Mouse (Mus musculus) ES-E14 (cell line): ENCODE data around the gene Catsper1. TPM values are rescaled to one million over a fixed set of nuclear protein-coding genes. Genes with fewer than 3 reads are reported as not detected.

Experiments
- DNase-seq: peaks from one replicate; pipeline ENCODE4 v3.0.0-alpha.2; 2013; ENCODE audit warnings: low read depth, low spot score
- H3K27ac ChIP-seq: 2 replicates; pipeline ENCODE4 v1.5.1; 2012; ENCODE audit warnings: low read depth, mild to moderate bottlenecking, low read length, moderate library complexity, mixed read lengths; ENCODE audit not compliant: poor library complexity, insufficient read depth, severe bottlenecking
- H3K36me3 ChIP-seq: 2 replicates; pipeline ENCODE4 v1.6.1; 2012; ENCODE audit warnings: mild to moderate bottlenecking, low read length, moderate library complexity, mixed read lengths; ENCODE audit not compliant: control insufficient read depth, poor library complexity, insufficient read depth, severe bottlenecking
- H3K4me1 ChIP-seq, 2 experiments: fragments of 150-350 bp in 1 of 2; sonication (generic) in 1 of 2; 2 replicates each; pipeline ENCODE4 v1.6.1; 2012; ENCODE audit warnings: low read length in 2 of 2, mild to moderate bottlenecking in 1 of 2, mixed read lengths in 1 of 2; ENCODE audit not compliant: control insufficient read depth in 2 of 2, insufficient read depth in 2 of 2, poor library complexity in 1 of 2
- H3K4me3 ChIP-seq, 2 experiments: fragments of 150-350 bp in 1 of 2; sonication (generic) in 1 of 2; 2 replicates each; pipeline ENCODE4 v1.5.1; 2012; ENCODE audit warnings: low read length in 2 of 2, low read depth in 1 of 2, mild to moderate bottlenecking in 1 of 2, mixed read lengths in 1 of 2; ENCODE audit not compliant: insufficient read depth in 1 of 2, poor library complexity in 1 of 2, severe bottlenecking in 1 of 2
- H3K9ac ChIP-seq: 2 replicates; pipeline ENCODE4 v1.6.1; 2012; ENCODE audit warnings: low read depth, mild to moderate bottlenecking, low read length, mixed read lengths; ENCODE audit not compliant: poor library complexity, insufficient read depth, severe bottlenecking
- H3K9me3 ChIP-seq: fragments of 150-350 bp; sonication (generic); 2 replicates; pipeline ENCODE4 v1.6.1; 2012; ENCODE audit warnings: low read depth, mild to moderate bottlenecking, low read length; ENCODE audit not compliant: control insufficient read depth, insufficient read depth
- CHD2 ChIP-seq: IDR thresholded peaks from 2 replicates; pipeline ENCODE4 v1.6.1; 2014; ENCODE audit warnings: mild to moderate bottlenecking, low read depth, low read length, inconsistent platforms
- HCFC1 ChIP-seq: IDR thresholded peaks from 2 replicates; pipeline ENCODE4 v1.6.1; 2012; ENCODE audit warnings: low read length, inconsistent platforms, borderline replicate concordance; ENCODE audit not compliant: insufficient read depth
- MAFK ChIP-seq: IDR thresholded peaks from 2 replicates; pipeline ENCODE4 v1.6.1; 2014; ENCODE audit warnings: mild to moderate bottlenecking, low read depth, low read length, inconsistent platforms; ENCODE audit not compliant: insufficient read depth
- ZC3H11A ChIP-seq: IDR thresholded peaks from 2 replicates; pipeline ENCODE4 v1.6.1; 2012; ENCODE audit warnings: low read depth, mild to moderate bottlenecking, inconsistent platforms, low read length, borderline replicate concordance
- ZNF384 ChIP-seq: IDR thresholded peaks from 2 replicates; pipeline ENCODE4 v1.6.1; 2012; ENCODE audit warnings: low read depth, low read length, inconsistent platforms
- in situ Hi-C, 2 experiments: fragments of 600-800 bp; cut with MboI; formaldehyde crosslinking; loops; one replicate each; pipeline ENCODE4 v1.15.1; 2025; ENCODE audit warnings: low sequenced_read_pairs in 2 of 2, inconsistent platforms in 1 of 2; ENCODE audit not compliant: unreplicated experiment in 2 of 2
- total RNA-seq: library from RNA; depleted of rRNA; stranded (reverse); fragments of 300-350 nt; gene quantifications from 2 replicates; pipeline ENCODE4 v1.2.3, GENCODE M21; 2012

The Catsper1 gene
- total RNA-seq, 1 experiment: not detected

DNA sequence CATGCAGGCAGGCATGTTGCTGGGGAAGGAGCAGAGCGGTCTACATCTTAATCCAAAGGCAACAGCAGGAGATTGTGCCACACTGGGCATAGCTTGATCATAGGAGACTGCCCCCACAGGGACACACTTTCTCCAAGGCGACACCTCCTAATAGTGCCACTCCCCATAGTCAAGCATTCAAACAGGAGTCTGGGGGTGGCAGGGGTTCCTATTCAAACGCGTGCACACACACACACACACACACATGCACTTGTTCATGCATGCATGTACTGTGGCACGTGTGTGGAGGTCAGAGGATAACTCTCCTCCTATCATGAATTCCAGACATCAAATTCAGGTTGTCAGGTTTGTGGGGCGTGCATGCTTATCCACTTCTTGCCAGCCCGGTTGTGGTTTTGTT is 37.2 kb downstream of the Catsper1 start:
- Histone ChIP-seq H3K27ac (no peak overlapping the region), H3K36me3 (peaks cover 29% of the 10 kb centered on the region), H3K9ac (no peak overlapping the region), H3K4me1 (peaks cover 0 to 10% of the 10 kb centered on the region in 2 experiments; a peak in 3 of 4 replicates), H3K9me3 (no peaks in the 10 kb centered on the region), H3K4me3 (no peak overlapping the region)
- no peak for TF ChIP-seq ZC3H11A
- TF ChIP-seq CHD2: no peak
- TF ChIP-seq ZNF384: no peak
- TF ChIP-seq HCFC1: no peak
- TF ChIP-seq MAFK: no peak
- no peak for DNase-seq
- in situ Hi-C loops: no loop called here

DNA sequence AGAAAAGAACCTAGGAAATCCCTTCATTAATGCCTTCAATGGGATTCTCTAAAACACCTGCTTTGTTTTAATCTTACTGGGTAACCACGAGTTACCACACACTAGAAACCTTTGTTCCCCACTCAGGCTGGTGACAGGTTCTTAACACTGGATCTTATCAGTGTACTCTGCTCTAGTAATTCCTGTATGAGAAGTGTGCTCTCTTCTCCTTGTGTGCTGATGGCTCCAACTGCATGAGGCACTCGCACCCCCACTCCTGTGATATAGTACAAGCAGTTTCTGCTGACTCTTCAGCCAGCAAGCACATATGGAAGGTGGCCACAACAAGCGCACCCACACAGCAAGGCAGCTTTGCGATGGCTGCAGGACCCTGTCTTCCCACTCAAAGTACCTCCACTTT is 38.6 kb downstream of the Catsper1 start:
- Histone ChIP-seq H3K4me3 (no peak overlapping the region), H3K9ac (no peak overlapping the region), H3K36me3 (peaks cover 31% of the 10 kb centered on the region), H3K9me3 (no peaks in the 10 kb centered on the region), H3K27ac (no peak overlapping the region), H3K4me1 (peaks cover 0 to 4% of the 10 kb centered on the region in 2 experiments; a peak in 2 of 4 replicates)
- in situ Hi-C loops: no loop called here
- TF ChIP-seq MAFK (no peak), HCFC1 (no peak), CHD2 (no peak), ZNF384 (no peak), ZC3H11A (no peak)
- no peak for DNase-seq

DNA sequence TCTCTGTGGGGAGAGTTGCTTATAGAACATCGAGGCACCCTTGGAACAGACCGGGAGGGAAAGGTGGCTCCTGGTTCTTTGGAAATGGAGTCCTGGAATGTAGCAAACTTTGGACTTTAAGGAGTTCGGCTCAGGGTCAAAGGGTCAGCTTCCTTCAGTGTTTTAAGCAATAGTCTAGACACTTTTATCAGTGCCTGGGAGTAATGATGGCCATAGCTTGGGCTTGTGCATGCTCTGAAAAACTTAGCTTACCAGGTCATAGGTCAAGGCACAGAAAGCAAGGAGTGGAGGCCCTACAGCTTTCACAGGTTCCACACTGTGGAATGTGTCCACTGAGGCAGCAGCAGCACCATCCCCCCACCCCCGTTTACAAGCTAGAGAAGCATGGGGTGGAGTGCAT is 39.2 kb downstream of the Catsper1 start:
- Histone ChIP-seq H3K4me3 (no peak overlapping the region), H3K36me3 (peaks cover 35% of the 10 kb centered on the region), H3K4me1 (peaks cover 0 to 4% of the 10 kb centered on the region in 2 experiments; a peak in 2 of 4 replicates), H3K9ac (no peak overlapping the region), H3K27ac (no peak overlapping the region), H3K9me3 (no peaks in the 10 kb centered on the region)
- no peak for TF ChIP-seq ZC3H11A
- no peak for TF ChIP-seq ZNF384
- TF ChIP-seq HCFC1: no peak
- no peak for TF ChIP-seq MAFK
- no peak for TF ChIP-seq CHD2
- in situ Hi-C loops: no loop called here
- DNase-seq: no peak

DNA sequence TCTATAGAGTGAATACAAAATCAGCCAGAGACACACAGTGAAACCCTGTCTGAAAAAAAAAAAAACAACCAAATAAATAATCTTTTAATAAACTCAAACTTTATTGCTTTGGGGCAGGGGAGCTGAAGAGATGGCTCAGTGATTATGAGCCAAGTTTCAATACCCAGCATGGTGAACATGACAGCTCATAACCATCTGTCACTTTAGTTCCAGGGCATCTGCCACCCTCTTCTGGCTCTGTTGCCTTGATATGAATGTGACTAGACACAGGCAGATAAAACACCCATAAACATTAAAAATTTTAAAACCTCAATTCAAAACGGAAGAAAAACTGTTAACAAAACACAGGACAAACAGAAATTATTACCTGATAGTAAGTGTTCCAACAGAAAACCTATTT is 41.9 kb downstream of the Catsper1 start:
- peaks cover 46% of the 10 kb centered on the region for H3K36me3 ChIP-seq
- TF ChIP-seq MAFK (no peak), ZC3H11A (no peak), ZNF384 (no peak), CHD2 (no peak), HCFC1 (no peak)

DNA sequence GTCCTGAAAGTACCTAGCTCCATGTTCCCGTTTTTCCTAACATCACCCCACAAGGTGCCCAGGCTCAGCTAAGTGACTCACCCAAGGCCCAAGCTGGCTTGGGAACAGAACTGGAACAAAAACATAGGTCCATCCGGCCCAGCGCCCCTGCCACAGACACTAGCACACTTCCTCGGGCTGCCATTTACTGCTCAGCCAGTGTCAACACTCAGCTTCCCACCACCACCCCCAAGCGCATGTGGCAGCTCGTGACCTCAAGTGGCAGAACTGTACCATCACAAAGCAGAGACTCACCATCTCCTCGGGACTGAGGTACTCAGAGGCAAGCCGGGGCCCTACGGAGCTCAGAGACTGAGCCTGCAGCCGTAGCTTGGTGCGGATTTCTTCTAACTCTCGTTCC is 47.8 kb downstream of the Catsper1 start:
- no peak for DNase-seq
- no peak for TF ChIP-seq HCFC1
- TF ChIP-seq MAFK: no peak
- TF ChIP-seq ZC3H11A: no peak
- TF ChIP-seq ZNF384: no peak
- TF ChIP-seq CHD2: no peak

More for the DNA sequence above, 41.9 kb downstream of the Catsper1 start:
- Histone ChIP-seq H3K4me3 (no peak overlapping the region), H3K4me1 (peaks cover 0 to 4% of the 10 kb centered on the region in 2 experiments; a peak in 2 of 4 replicates), H3K9me3 (no peaks in the 10 kb centered on the region), H3K9ac (no peak overlapping the region), H3K27ac (no peak overlapping the region)
- no peak for DNase-seq
- in situ Hi-C loops: no loop called here

More for the DNA sequence above, 47.8 kb downstream of the Catsper1 start:
- Histone ChIP-seq H3K9ac (no peak overlapping the region), H3K9me3 (no peaks in the 10 kb centered on the region), H3K4me3 (no peak overlapping the region), H3K36me3 (peaks cover 70% of the 10 kb centered on the region), H3K4me1 (peaks cover 2 to 4% of the 10 kb centered on the region in 2 experiments; a peak in 1 of 4 replicates), H3K27ac (no peak overlapping the region)
- in situ Hi-C loops: no loop called here
